In genomic region chr2:90788126-90788525, GRCm38 (mm10) we compare ENCODE assay signal across 17 mouse cellular contexts. TPM values are rescaled to one million over a fixed set of nuclear protein-coding genes. Genes with fewer than 3 reads are reported as not detected.
"Had no signal": no experiment of that assay in that cellular context is flagged by ENCODE, and none has a peak within 500 bp of the region (broad histone marks: within the 10 kb centered on the region; RNA-seq: fewer than 3 reads in every experiment).

No protein-coding gene starts in this region.

- H3K4me3 ChIP-seq: neural tube, embryonic 13.5 days; neural tube, embryonic 15.5 days; stomach, embryonic 15.5 days had no signal

- H3K27ac ChIP-seq: neural tube, embryonic 13.5 days; neural tube, embryonic 15.5 days; stomach, embryonic 15.5 days; stomach, postnatal 0 days had no signal

- DNase-seq: retina, postnatal 1 day; right cerebral cortex, adult 18-20 months; right cerebral cortex, postnatal 14 days; right cerebral cortex, postnatal 25 days; right cerebral cortex, postnatal 4 days; spleen, adult 18-20 months; thymus, adult 18-20 months; thymus, adult 2 months; thymus, postnatal 14 days; thymus, postnatal 25 days; thymus, postnatal 36 days; thymus, postnatal 4 days had no signal

- H3K36me3 ChIP-seq: neural tube, embryonic 13.5 days; neural tube, embryonic 15.5 days; stomach, embryonic 15.5 days had no signal

RNA-seq across cellular contexts. Expression of gene Agbl2, which starts 5.6 kb away (rescaled TPM):
- total RNA-seq: neutrophil, adult 5-6 weeks had no signal
